Mouse (Mus musculus) C2C12 (cell line): ENCODE measurements around the gene Olfr750.

ENCODE experiments used
- CTCF ChIP-seq: IDR thresholded peaks from one replicate; pipeline ENCODE4 v1.5.1; 2011; ENCODE audit not compliant: control insufficient read depth, insufficient read depth, insufficient read length
- FOSL1 ChIP-seq: IDR thresholded peaks from one replicate; pipeline ENCODE4 v1.8.0; 2011; ENCODE audit warnings: mild to moderate bottlenecking, low read length; ENCODE audit not compliant: poor library complexity, insufficient read depth, severe bottlenecking
- MAX ChIP-seq: IDR thresholded peaks from one replicate; pipeline ENCODE4 v1.6.1; 2011; ENCODE audit warnings: mild to moderate bottlenecking, control low read depth
- MYOD1 ChIP-seq: IDR thresholded peaks from one replicate; pipeline ENCODE4 v1.6.1; 2011; ENCODE audit warnings: low read depth; ENCODE audit not compliant: control insufficient read depth, insufficient read length
- MYOG ChIP-seq: IDR thresholded peaks from one replicate; pipeline ENCODE4 v1.6.1; 2011; ENCODE audit not compliant: control insufficient read depth, insufficient read length; ENCODE audit errors: extremely low read depth

- no peak for TF ChIP-seq CTCF
- no peak for TF ChIP-seq MAX
- TF ChIP-seq MYOD1: no peak
- TF ChIP-seq MYOG: no peak
- no peak for TF ChIP-seq FOSL1
Observed at GRCm38 (mm10) chr14:51094096-51094875, 20.1 kb upstream of the Olfr750 start.
